Comparison of ENCODE assay signal across 7 mouse cellular contexts in genomic region chr19:7606801-7607689, GRCm38 (mm10). TPM values are rescaled to one million over a fixed set of nuclear protein-coding genes. Genes with fewer than 3 reads are reported as not detected.
A peak's percentile ranks its signal among the peaks of the same experiment; 100 is the strongest.
DNase-seq lines count a peak whose midpoint lies in the region.

TSS of gene Lgals12 (minus strand) at chr19:7607193.

- H3K27ac ChIP-seq in midbrain, embryonic 10.5 days (replicated peaks), result no peak within 1 kb of the TSS

- peaks cover 26% of the 10 kb centered on the region for H3K4me1 ChIP-seq in midbrain, embryonic 10.5 days

- H3K9me3 ChIP-seq in midbrain, embryonic 10.5 days (replicated peaks), result no peaks in the 10 kb centered on the region

- DNase-seq in adipocyte (ENCODE audit: low spot score), result peak; percentile 93
- DNase-seq in adrenal gland, postnatal 25 days, result peak; percentile 25
- DNase-seq in frontal cortex, postnatal 36 days (ENCODE audit: low spot score in 2 of 2), result peak; percentile 35 to 68
- peak; percentile 49 to 72 for DNase-seq in kidney, postnatal 4 days
- no peak for DNase-seq in midbrain, embryonic 10.5 days (ENCODE audit: low spot score)
- peak; percentile 34 for DNase-seq in telencephalon, adult 2 months (ENCODE audit: low read depth, low spot score)
- DNase-seq in spleen, postnatal 4 days (ENCODE audit: low spot score in 2 of 2), result no peak

- H3K27me3 ChIP-seq in midbrain, embryonic 10.5 days (ENCODE audit: low read depth, poor library complexity, severe bottlenecking), result peaks cover 39% of the 10 kb centered on the region

- peak within 1 kb of the TSS; percentile 46 for H3K4me3 ChIP-seq in midbrain, embryonic 10.5 days

- 7% methylated on average over 15 of the region's 15 CpGs for WGBS in midbrain, embryonic 10.5 days

- H3K36me3 ChIP-seq in midbrain, embryonic 10.5 days, result no peaks in the 10 kb centered on the region

RNA-seq across cellular contexts. Expression of gene Lgals12, which starts in this region (rescaled TPM):
- total RNA-seq in adrenal gland, postnatal 25 days (2021), result 14.1 and 16.8 TPM in 2 replicates
- polyA plus RNA-seq in midbrain, embryonic 10.5 days (2016; fragmentation: Nextera tagmentation; extraction: Ambion mirVana), result not detected in 2 replicates

Comparison
In these comparisons a context has a peak if more than half of its experiments do, and no peak if none do; other contexts are left out.
1. DNase-seq: peak in adipocyte (single experiment), adrenal gland, postnatal 25 days (single experiment), frontal cortex, postnatal 36 days (2 of 2), kidney, postnatal 4 days (2 of 2) and telencephalon, adult 2 months (single experiment); none in midbrain, embryonic 10.5 days (single experiment) and spleen, postnatal 4 days (0 of 2).